Mouse (Mus musculus) gastrocnemius, postnatal 14 days (tissue): ENCODE results near the gene Olfr808. TPM values are rescaled to one million over a fixed set of nuclear protein-coding genes. Genes with fewer than 3 reads are reported as not detected.

Source experiments
- DNase-seq: peaks from one replicate; pipeline ENCODE4 v3.0.0; 2021; ENCODE audit warnings: mixed read lengths
- intact Hi-C: fragments of 180-260 bp; cut with DNase I; formaldehyde crosslinking; loops from one replicate; pipeline ENCODE4 v1.15.1; 2025; ENCODE audit warnings: low total_unique reads
- long read RNA-seq, 2 experiments: library from polyadenylated mRNA; stranded (forward); transcript quantifications; one replicate each; pipeline ENCODE4 v2.0.0; 2021
- microRNA-seq, 2 experiments: library from miRNA; unstranded; fragments of <30 nt; microRNA quantifications; one replicate each; pipeline ENCODE4 v1.2.0; 2021
- total RNA-seq, 2 experiments: library from RNA; stranded (reverse); gene quantifications; 2 replicates each; pipeline ENCODE4 v1.2.3; 2021

Olfr808 gene
- total RNA-seq = not detected
- long read RNA-seq, experiment 1 = 0 reads
- long read RNA-seq, experiment 2 = 0 reads

- intact Hi-C loops = no loop called here
- no peak for DNase-seq
These were observed at the start of gene Olfr808 for GRCm38 (mm10) chr10:129765182-129765581. Gene Olfr808, plus strand, starts transcription at chr10:129765482.

- intact Hi-C loops = no loop called here
- DNase-seq = no peak
These were observed 36.0 kb upstream of the Olfr808 start, which contains the start of gene Olfr805 for GRCm38 (mm10) chr10:129729275-129729674. Gene Olfr805, minus strand, starts transcription at chr10:129729375.

- intact Hi-C loops = no loop called here
- DNase-seq = no peak
These were observed 23.5 kb upstream of the Olfr808 start, which contains the start of gene Olfr806 for GRCm38 (mm10) chr10:129741821-129742220. Gene Olfr806, minus strand, starts transcription at chr10:129741921.

GRCm38 (mm10) chr10:129757693-129758092, 7.6 kb upstream of the Olfr808 start, which contains the start of gene Olfr807:
Gene Olfr807, minus strand, starts transcription at chr10:129757793.
- intact Hi-C loops = no loop called here
- no peak for DNase-seq

GRCm38 (mm10) chr10:129774338-129774737, 9.1 kb downstream of the Olfr808 start, which contains the start of gene Olfr809:
Gene Olfr809, plus strand, starts transcription at chr10:129774638.
- intact Hi-C loops = no loop called here
- no peak for DNase-seq

GRCm38 (mm10) chr10:129778123-129778522, 12.8 kb downstream of the Olfr808 start:
- DNase-seq = peak; percentile 38
- intact Hi-C loops = no loop called here

- DNase-seq = no peak
- intact Hi-C loops = no loop called here
These were observed 29.5 kb downstream of the Olfr808 start, which contains the start of gene Olfr810 for GRCm38 (mm10) chr10:129794817-129795216. Gene Olfr810, minus strand, starts transcription at chr10:129794917.

- intact Hi-C loops = no loop called here
- DNase-seq = no peak
These were observed 39.0 kb downstream of the Olfr808 start, which contains the start of gene Olfr811 for GRCm38 (mm10) chr10:129804296-129804695. Gene Olfr811, minus strand, starts transcription at chr10:129804396.

Small RNAs within 50 kb of the gene (microRNA-seq; reads per million reads assigned to microRNA genes)
- gene Gm24485 = 0 reads per million in 2 experiments

Other genes with a start within 250 kb of the Olfr808 start
- gene Olfr791, start 243.7 kb upstream of the Olfr808 start, total RNA-seq = not detected
- gene Olfr792, start 226.3 kb upstream of the Olfr808 start, total RNA-seq = not detected
- not detected for gene Olfr794, start 197.8 kb upstream of the Olfr808 start, total RNA-seq
- gene Olfr796, start 152.9 kb upstream of the Olfr808 start, total RNA-seq = not detected
- not detected for gene Olfr798, start 137.5 kb upstream of the Olfr808 start, total RNA-seq
- not detected for gene Olfr799, start 128.0 kb upstream of the Olfr808 start, total RNA-seq
- not detected for gene Olfr800, start 107.8 kb upstream of the Olfr808 start, total RNA-seq
- gene Olfr801, start 91.6 kb upstream of the Olfr808 start, total RNA-seq = not detected
- gene Olfr802, start 77.3 kb upstream of the Olfr808 start, total RNA-seq = not detected
- not detected for gene Olfr803, start 71.2 kb upstream of the Olfr808 start, total RNA-seq
- gene Olfr804, start 62.3 kb upstream of the Olfr808 start, total RNA-seq = not detected
- gene Olfr805, start 36.1 kb upstream of the Olfr808 start, total RNA-seq = not detected
- gene Olfr806, start 23.6 kb upstream of the Olfr808 start, total RNA-seq = not detected
- not detected for gene Olfr807, start 7.7 kb upstream of the Olfr808 start, total RNA-seq
- gene Olfr809, start 9.2 kb downstream of the Olfr808 start, total RNA-seq = not detected
- gene Olfr810, start 29.4 kb downstream of the Olfr808 start, total RNA-seq = not detected
- gene Olfr811, start 38.9 kb downstream of the Olfr808 start, total RNA-seq = not detected
- not detected for gene Olfr812, start 80.6 kb downstream of the Olfr808 start, total RNA-seq
- gene Olfr813, start 89.9 kb downstream of the Olfr808 start, total RNA-seq = not detected
- not detected for gene Olfr814, start 114.4 kb downstream of the Olfr808 start, total RNA-seq
- gene Olfr815, start 140.4 kb downstream of the Olfr808 start, total RNA-seq = not detected
- gene Olfr816, start 150.1 kb downstream of the Olfr808 start, total RNA-seq = not detected
- not detected for gene Olfr818, start 183.6 kb downstream of the Olfr808 start, total RNA-seq
- gene Olfr819, start 201.8 kb downstream of the Olfr808 start, total RNA-seq = not detected
- gene Olfr247, start 210.7 kb downstream of the Olfr808 start, total RNA-seq = not detected
- not detected for gene Gm10310, start 219.6 kb downstream of the Olfr808 start, total RNA-seq
- not detected for gene Olfr820, start 247.1 kb downstream of the Olfr808 start, total RNA-seq